Mouse (Mus musculus): Measurements from ENCODE around the gene Lcmt1. TPM values are rescaled to one million over a fixed set of nuclear protein-coding genes. Genes with fewer than 3 reads are reported as not detected.

Lcmt1 gene
- polyA plus RNA-seq, 1 experiment from 2014 or later, result 61.0 TPM

DNA sequence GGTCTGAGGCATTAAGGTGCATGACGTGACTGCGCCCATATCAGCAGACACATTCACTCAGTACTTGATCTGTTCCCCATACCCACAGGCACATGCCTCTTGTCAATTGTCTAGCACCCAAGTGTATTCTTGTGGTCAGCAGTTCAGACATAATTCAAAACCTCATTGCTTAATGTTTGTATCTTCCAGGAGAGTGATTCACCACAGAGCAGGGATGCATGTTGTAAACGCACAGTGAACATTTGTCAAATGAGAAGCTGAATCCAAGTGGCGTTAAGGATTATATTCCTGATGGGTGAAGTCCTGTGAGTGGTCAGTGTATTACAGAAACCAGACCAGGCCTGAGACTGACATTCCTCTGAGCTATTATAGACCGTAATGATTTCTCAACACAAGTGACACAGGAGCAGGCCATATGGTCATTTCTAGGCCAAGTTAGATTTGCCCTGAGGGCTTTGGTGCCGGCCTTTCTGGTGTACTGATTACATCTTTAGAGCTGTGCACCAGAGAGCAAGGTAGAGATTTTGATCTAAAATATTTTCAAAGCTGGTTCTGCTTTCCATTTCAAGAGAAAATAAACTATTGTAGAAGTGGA, 20.2 kb downstream of the Lcmt1 start:
- H3K4me1 ChIP-seq, result no peaks in the 10 kb centered on the region
- no peaks in the 10 kb centered on the region for H3K27me3 ChIP-seq (ENCODE audit: low read depth, poor library complexity, severe bottlenecking)
- H3K4me3 ChIP-seq, result no peak overlapping the region
- H3K27ac ChIP-seq (replicated peaks), result no peak overlapping the region
- WGBS, result 87% methylated on average over 6 of the region's 6 CpGs
- H3K9me3 ChIP-seq (replicated peaks), result no peaks in the 10 kb centered on the region
- H3K36me3 ChIP-seq, result peaks cover 74% of the 10 kb centered on the region
- DNase-seq (ENCODE audit: low spot score), result no peak

DNA sequence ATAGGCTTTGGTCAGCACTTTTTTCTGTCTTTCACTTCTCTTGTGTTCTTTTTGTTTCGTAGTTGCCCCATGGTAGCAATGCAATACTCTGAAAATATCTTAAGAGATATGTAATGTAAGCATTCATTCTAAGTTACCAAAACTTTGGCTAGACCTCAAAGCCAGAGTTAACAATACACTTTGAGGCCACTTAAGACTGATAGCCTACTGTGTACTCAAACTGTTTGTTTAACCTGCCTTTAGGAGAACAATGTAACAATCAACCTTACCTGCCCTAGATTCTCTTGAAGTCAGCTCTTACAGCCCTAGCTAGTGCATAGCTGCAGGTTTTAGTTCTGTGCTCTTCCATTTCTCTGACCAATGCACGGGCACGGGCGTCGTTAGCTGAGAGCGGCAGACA, 24.7 kb downstream of the Lcmt1 start:
- no peak for DNase-seq (ENCODE audit: low spot score)
- Histone ChIP-seq H3K36me3 (peaks cover 35% of the 10 kb centered on the region), H3K27me3 (ENCODE audit: low read depth, poor library complexity, severe bottlenecking) (no peaks in the 10 kb centered on the region), H3K4me1 (no peaks in the 10 kb centered on the region), H3K27ac (replicated peaks) (no peak overlapping the region), H3K4me3 (no peak overlapping the region), H3K9me3 (replicated peaks) (no peaks in the 10 kb centered on the region)
- WGBS, result 95% methylated on average over 6 of the region's 6 CpGs

DNA sequence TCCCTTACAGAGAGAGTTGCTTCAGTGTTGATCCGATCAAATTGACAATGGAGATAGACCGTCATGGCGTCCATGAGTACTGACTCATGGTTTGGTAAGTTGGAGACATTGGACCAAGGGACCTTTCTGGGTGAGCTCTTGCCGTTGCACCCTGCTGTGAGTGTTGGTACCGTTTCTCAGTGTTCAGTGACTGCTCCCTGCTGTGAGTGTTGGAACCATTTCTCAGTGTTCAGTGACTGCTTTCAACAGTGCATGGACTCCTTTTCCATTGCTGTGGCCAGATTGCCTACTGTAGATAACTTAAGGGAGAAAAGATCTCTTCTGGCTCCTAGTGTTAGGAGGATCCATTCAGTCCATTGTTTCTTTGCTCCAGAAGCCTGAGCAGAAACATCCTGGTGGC, 27.3 kb downstream of the Lcmt1 start:
- no peaks in the 10 kb centered on the region for H3K27me3 ChIP-seq (ENCODE audit: low read depth, poor library complexity, severe bottlenecking)
- no peak for DNase-seq (ENCODE audit: low spot score)
- H3K4me1 ChIP-seq, result no peaks in the 10 kb centered on the region
- peaks cover 28% of the 10 kb centered on the region for H3K36me3 ChIP-seq
- H3K9me3 ChIP-seq (replicated peaks), result no peaks in the 10 kb centered on the region
- 92% methylated on average over 5 of the region's 5 CpGs for WGBS
- no peak overlapping the region for H3K27ac ChIP-seq (replicated peaks)
- H3K4me3 ChIP-seq, result no peak overlapping the region

DNA sequence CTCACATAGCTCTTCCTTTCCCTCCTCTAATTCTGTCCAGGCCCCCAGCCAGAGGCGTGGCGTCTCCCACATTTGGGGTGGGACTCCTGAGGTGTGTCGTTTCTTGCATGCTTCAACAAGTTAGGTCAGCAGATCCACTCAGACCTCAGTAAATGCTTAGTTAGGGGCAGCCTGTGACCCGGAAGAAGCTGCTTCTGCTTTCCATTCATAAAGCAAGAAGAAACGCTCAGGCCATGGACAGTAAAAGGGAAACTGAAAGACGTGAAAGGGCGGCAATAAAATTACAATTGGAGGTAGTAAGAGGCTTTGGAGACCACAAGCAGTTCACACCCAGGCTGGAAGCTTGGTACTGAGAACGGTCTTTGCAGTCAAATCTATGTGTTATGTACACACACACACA, 27.8 kb downstream of the Lcmt1 start:
- Histone ChIP-seq H3K9me3 (replicated peaks) (no peaks in the 10 kb centered on the region), H3K27ac (replicated peaks) (no peak overlapping the region), H3K4me1 (no peaks in the 10 kb centered on the region), H3K27me3 (ENCODE audit: low read depth, poor library complexity, severe bottlenecking) (no peaks in the 10 kb centered on the region), H3K36me3 (peaks cover 28% of the 10 kb centered on the region), H3K4me3 (no peak overlapping the region)
- DNase-seq (ENCODE audit: low spot score), result no peak
- WGBS, result 85% methylated on average over 8 of the region's 8 CpGs

DNA sequence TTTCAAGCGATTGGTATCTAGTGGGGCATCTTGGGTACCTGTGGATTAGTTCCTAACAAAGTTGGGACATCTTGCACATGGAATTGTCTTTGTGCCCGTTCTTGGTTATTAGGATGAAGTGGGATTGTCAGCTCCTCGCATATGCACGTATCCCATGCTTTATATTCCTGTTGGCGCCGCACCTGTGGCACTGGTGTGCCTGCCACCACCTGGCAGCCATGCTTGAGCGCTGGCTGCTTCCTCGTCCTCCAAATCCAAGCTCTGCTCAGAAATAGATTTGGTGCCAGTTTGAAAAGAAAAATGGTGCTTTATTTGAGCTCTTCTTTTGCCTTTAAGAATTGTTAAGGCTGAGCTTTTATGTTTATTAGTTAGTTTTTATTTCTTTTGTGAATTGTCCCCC, 28.3 kb downstream of the Lcmt1 start:
- Histone ChIP-seq H3K4me1 (no peaks in the 10 kb centered on the region), H3K9me3 (replicated peaks) (no peaks in the 10 kb centered on the region), H3K27ac (replicated peaks) (no peak overlapping the region), H3K4me3 (no peak overlapping the region), H3K27me3 (ENCODE audit: low read depth, poor library complexity, severe bottlenecking) (no peaks in the 10 kb centered on the region), H3K36me3 (peaks cover 28% of the 10 kb centered on the region)
- DNase-seq (ENCODE audit: low spot score), result no peak
- 92% methylated on average over 8 of the region's 8 CpGs for WGBS

DNA sequence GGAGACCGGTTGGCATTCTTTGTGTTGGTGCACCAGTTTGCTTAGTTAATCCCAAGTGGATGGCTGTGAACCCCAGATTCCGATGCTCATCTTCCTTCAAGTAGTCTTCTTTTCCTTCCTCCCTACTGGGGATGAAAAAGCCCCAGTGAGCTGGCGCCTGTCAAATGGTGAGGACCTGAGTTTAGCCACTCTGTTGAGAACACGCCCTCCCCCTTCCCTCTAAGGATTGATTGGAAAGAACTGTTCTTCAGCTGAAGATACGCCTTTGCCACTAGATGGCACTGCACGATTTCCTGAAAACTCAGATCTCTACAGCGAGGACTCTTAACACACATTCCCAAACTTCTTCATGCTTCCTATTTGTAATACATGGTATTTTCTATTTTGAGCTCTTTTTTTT, 29.2 kb downstream of the Lcmt1 start:
- Histone ChIP-seq H3K27me3 (ENCODE audit: low read depth, poor library complexity, severe bottlenecking) (no peaks in the 10 kb centered on the region), H3K27ac (replicated peaks) (no peak overlapping the region), H3K4me1 (no peaks in the 10 kb centered on the region), H3K36me3 (peaks cover 28% of the 10 kb centered on the region), H3K9me3 (replicated peaks) (no peaks in the 10 kb centered on the region), H3K4me3 (no peak overlapping the region)
- DNase-seq (ENCODE audit: low spot score), result peak; percentile 49
- 28% methylated on average over 7 of the region's 7 CpGs for WGBS

DNA sequence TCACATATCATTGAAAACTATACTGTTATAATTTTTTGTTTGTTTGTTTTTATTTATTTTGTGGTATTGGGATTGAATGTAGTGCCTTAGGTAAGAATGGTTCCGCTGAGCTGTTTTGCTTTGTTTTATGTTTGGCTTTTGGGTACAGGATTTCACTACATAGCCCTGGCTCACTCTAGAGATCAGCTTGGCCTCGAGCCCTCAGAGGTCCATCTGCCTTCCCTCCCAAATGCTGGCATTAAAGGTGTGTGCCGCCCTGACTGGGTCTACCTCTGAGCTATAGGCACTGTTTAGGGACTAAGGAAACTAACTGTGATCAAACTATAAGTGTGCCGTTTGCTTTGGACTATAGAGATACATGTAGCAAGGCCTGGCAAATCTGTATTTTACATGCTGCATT, 29.7 kb downstream of the Lcmt1 start:
- DNase-seq (ENCODE audit: low spot score), result no peak
- Histone ChIP-seq H3K4me1 (no peaks in the 10 kb centered on the region), H3K4me3 (no peak overlapping the region), H3K9me3 (replicated peaks) (no peaks in the 10 kb centered on the region), H3K27ac (replicated peaks) (no peak overlapping the region), H3K36me3 (peaks cover 32% of the 10 kb centered on the region), H3K27me3 (ENCODE audit: low read depth, poor library complexity, severe bottlenecking) (no peaks in the 10 kb centered on the region)
- 84% methylated on average over 4 of the region's 4 CpGs for WGBS

DNA sequence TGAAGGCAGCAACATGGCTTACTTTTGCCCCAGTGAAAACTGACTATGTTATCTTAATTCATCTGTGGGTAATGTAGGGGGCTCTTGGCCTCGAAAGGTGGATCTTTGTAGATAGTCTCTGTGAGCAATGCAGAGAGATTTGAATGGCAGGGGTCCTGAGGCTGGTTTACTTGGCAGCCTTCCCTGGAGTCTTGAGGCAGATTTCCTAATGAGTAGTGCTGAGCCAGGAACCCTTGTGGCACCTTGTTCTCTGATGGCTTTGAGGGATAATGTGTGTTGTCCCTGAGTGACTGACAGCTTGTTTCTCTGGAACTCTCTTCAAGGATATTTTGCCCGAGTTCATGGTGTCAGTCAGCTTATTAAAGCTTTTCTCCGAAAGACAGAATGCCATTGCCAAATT, 31.5 kb downstream of the Lcmt1 start:
- H3K4me3 ChIP-seq, result no peak overlapping the region
- no peaks in the 10 kb centered on the region for H3K27me3 ChIP-seq (ENCODE audit: low read depth, poor library complexity, severe bottlenecking)
- H3K4me1 ChIP-seq, result no peaks in the 10 kb centered on the region
- peaks cover 50% of the 10 kb centered on the region for H3K36me3 ChIP-seq
- no peak for DNase-seq (ENCODE audit: low spot score)
- H3K9me3 ChIP-seq (replicated peaks), result no peaks in the 10 kb centered on the region
- no peak overlapping the region for H3K27ac ChIP-seq (replicated peaks)
- WGBS, result 84% methylated on average over 3 of the region's 3 CpGs

DNA sequence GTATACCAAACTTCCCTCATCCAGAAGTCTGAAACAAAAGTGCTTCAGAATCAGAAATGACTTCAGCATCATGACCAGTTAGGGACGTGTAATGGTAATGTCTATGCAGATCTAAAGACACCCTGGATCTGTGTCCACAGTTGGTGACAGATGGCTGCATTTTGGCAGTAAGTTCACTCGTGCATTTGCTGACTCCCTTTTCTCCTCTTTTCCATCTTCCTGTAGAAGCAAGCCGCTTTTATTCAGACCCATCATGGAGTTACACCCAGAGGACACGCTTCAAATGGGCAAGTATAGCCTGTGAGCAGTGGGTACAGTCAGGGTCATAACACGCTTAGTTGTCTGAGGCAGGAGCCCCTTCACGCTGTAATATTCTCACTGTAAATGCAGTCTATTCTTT, 34.6 kb downstream of the Lcmt1 start:
- Histone ChIP-seq H3K27ac (replicated peaks) (no peak overlapping the region), H3K4me3 (no peak overlapping the region), H3K4me1 (no peaks in the 10 kb centered on the region), H3K36me3 (peaks cover 51% of the 10 kb centered on the region), H3K27me3 (ENCODE audit: low read depth, poor library complexity, severe bottlenecking) (no peaks in the 10 kb centered on the region), H3K9me3 (replicated peaks) (no peaks in the 10 kb centered on the region)
- 95% methylated on average over 6 of the region's 6 CpGs for WGBS
- no peak for DNase-seq (ENCODE audit: low spot score)

DNA sequence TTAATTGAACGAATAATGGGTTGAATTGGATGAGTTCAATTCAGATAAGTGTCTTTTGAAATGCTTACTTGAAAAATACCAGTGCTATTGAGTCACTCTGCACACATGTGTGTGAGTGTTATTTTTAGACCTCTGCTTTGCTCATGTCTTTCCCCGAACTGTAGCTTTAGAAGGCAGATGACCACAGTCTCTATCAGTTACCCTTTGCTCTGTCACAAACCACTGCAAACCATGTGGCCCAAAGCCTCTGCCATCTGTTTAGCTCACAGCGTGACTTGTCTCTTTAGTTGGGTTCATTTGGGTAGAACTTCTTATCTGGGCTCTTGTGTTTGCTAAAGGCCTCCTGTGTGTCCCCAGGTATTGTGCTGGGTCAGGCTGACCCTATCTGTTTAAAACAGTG, 36.0 kb downstream of the Lcmt1 start:
- Histone ChIP-seq H3K27ac (replicated peaks) (no peak overlapping the region), H3K27me3 (ENCODE audit: low read depth, poor library complexity, severe bottlenecking) (no peaks in the 10 kb centered on the region), H3K9me3 (replicated peaks) (no peaks in the 10 kb centered on the region), H3K4me3 (no peak overlapping the region), H3K4me1 (no peaks in the 10 kb centered on the region), H3K36me3 (peaks cover 56% of the 10 kb centered on the region)
- DNase-seq (ENCODE audit: low spot score), result no peak
- 93% methylated on average over 3 of the region's 3 CpGs for WGBS

DNA sequence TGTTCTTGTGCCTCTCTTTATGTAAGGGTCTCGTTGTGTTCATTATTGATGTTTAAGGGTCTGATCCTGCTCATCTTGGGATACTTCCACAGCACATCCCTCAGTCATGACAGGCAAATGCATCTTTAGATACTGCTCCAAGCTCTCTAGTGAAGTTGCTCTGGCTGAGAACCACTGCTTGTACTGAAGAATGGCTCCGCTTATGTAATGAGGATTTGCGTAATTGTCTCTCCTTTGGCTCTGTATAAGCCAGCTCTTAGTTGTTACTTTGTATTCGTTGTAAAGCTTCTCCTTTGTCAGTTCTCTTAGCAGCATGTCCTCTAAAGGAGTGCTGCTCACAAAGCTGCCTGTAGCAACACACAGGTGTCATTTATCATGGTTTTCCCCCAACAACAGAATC, 37.4 kb downstream of the Lcmt1 start:
- H3K4me1 ChIP-seq, result no peaks in the 10 kb centered on the region
- no peak overlapping the region for H3K4me3 ChIP-seq
- peaks cover 60% of the 10 kb centered on the region for H3K36me3 ChIP-seq
- H3K9me3 ChIP-seq (replicated peaks), result no peaks in the 10 kb centered on the region
- no peak overlapping the region for H3K27ac ChIP-seq (replicated peaks)
- DNase-seq (ENCODE audit: low spot score), result no peak
- 81% methylated on average over 4 of the region's 4 CpGs for WGBS
- no peaks in the 10 kb centered on the region for H3K27me3 ChIP-seq (ENCODE audit: low read depth, poor library complexity, severe bottlenecking)

DNA sequence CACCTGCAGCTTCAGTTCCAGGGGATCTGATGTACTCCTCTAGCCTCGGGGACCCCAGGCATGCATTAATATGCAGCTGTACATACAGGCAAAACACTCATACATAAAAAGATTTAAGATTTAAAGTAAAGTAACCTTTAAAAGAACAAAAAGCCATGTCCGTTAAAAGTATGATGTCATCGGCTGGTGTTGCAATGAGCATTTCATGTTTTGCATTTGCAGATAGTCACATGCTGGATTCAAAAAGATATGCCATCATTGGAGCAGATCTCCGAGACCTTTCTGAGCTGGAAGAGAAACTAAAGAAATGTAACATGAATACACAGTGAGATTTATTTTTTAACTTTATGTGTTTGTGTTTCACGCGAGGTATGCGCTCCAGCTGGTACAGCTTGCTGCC, 40.9 kb downstream of the Lcmt1 start:
- 91% methylated on average over 7 of the region's 7 CpGs for WGBS
- H3K4me1 ChIP-seq, result no peaks in the 10 kb centered on the region
- DNase-seq (ENCODE audit: low spot score), result no peak
- no peak overlapping the region for H3K27ac ChIP-seq (replicated peaks)
- peaks cover 43% of the 10 kb centered on the region for H3K36me3 ChIP-seq
- H3K4me3 ChIP-seq, result no peak overlapping the region
- H3K27me3 ChIP-seq (ENCODE audit: low read depth, poor library complexity, severe bottlenecking), result no peaks in the 10 kb centered on the region
- no peaks in the 10 kb centered on the region for H3K9me3 ChIP-seq (replicated peaks)

DNA sequence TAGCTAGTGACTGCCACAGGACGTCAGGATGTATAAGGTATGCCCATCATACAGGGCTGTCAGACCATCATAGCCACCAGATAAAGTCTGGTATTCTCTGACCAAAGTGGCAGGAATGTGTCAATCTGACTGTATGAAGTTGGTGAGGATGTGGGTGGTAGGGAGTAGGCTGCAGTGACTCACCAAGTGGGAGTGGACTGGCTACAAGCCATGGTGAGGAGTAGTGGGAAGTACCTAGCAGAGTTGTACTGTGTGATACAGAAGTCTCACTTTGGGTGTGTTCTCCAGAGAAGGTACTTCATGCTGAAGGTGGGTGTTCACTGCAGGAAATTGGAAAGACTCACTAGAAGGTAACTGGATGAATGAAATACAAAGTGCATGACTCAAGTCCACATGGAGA, 41.5 kb downstream of the Lcmt1 start:
- Histone ChIP-seq H3K4me3 (no peak overlapping the region), H3K4me1 (no peaks in the 10 kb centered on the region), H3K9me3 (replicated peaks) (no peaks in the 10 kb centered on the region), H3K27ac (replicated peaks) (no peak overlapping the region), H3K27me3 (ENCODE audit: low read depth, poor library complexity, severe bottlenecking) (no peaks in the 10 kb centered on the region), H3K36me3 (peaks cover 37% of the 10 kb centered on the region)
- 91% methylated on average over 1 of the region's 1 CpGs for WGBS
- no peak for DNase-seq (ENCODE audit: low spot score)

DNA sequence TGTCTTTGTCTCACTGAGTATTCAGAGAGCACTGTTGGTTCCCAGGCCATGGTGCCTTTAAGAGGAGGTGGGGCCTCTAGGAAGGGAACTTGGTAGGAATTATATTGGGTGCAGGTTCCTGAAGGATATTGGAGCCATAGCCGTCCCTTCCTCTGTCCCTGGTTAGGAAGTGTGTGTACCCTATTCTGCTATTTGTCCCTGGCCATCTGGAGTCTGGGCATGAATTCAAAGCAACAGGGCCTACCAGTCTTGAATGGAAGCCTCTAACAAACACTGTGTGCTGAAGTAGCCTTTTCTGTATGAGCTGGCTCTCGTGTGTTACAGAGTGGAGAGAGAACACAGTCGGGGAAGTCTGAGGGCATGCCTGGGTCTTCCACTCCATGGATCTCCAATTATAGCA, 42.6 kb downstream of the Lcmt1 start:
- WGBS, result 88% methylated on average over 3 of the region's 3 CpGs
- DNase-seq (ENCODE audit: low spot score), result no peak
- H3K9me3 ChIP-seq (replicated peaks), result no peaks in the 10 kb centered on the region
- H3K4me3 ChIP-seq, result no peak overlapping the region
- peaks cover 35% of the 10 kb centered on the region for H3K36me3 ChIP-seq
- H3K27ac ChIP-seq (replicated peaks), result no peak overlapping the region
- no peaks in the 10 kb centered on the region for H3K4me1 ChIP-seq
- no peaks in the 10 kb centered on the region for H3K27me3 ChIP-seq (ENCODE audit: low read depth, poor library complexity, severe bottlenecking)

Measured in midbrain, embryonic 10.5 days (tissue).